Mouse (Mus musculus): ENCODE results near the gene Dock4.
A peak's percentile ranks its signal among the peaks of the same experiment; 100 is the strongest.

The Dock4 gene

GRCm38 (mm10) chr12:40773091-40773490 lies 327.3 kb downstream of the Dock4 start:
- DNase-seq, result no peak

- DNase-seq, result no peak
These were observed 335.8 kb downstream of the Dock4 start for GRCm38 (mm10) chr12:40781554-40781953.

DNA sequence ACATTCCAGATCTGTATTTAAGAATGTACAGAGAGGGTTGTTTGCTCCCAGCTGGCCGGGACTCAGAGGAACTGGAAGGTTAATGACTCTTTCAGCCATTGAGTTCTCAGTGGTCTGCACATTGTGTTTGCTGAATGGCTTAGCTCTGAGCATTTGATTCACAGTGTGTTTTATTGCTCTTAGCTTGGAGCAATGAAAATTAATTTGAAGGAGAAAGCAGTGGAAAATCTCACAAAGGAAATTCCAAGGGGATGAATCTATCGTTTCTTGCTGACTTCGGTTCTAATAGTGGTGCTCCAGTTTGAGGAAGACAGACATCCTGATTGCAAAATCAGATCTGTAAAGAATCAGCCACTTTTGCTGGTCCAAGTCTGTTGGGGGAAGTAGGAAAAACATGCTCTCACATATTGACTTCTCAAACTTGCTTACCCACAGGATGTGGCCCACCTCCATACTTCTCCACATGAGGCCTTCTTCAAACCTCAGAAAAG lies 342.9 kb downstream of the Dock4 start:
- DNase-seq, result no peak

DNA sequence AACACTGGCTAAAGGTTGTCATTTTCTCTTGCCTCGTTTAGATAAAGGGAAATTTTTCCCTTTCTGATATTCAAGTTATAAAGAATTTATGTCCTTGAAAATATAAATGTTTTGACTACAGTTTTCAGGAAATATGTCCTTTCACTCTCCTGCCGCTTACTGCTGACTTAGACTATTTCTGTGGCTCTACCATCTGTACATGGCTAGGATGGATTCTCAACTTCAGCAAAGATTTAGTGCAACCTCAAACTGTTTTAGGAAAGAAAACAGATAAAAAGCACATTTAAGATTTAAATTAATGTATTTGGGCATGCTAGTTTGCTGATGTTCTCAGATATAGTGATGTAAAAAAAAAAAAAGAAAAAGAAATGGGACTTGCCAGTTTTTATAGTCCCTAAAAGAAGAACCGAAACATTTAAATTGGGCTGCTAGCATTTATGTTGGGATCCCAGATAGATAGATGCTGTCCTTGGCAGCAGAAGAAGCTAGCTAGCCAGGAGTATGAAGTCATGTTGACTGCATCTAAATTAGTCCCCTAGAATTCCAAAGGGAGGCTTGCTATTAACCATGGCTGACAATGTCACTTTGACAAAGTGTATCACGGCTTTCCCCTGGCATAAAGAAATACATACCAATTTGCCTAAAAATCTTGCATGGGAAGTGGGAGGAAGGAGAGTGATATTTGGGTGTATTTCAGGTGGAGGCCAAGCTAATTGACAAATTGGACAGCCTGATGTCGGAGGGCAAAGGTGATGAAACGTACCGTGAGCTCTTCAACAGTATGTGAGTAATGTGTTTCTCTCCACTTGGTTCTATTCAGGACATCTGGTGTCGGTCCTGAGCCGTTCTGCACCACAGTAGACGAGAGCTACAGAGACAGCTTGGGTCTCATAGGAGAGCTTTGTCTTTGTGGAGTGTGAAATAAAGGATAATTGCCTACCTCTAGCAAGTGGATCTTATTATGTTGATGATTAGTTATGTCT lies 343.9 kb downstream of the Dock4 start:
- peak in 1 of 2 experiments; percentile 27 for DNase-seq

GRCm38 (mm10) chr12:40791221-40791620 lies 345.5 kb downstream of the Dock4 start:
- no peak for DNase-seq

- DNase-seq, result no peak
These were observed 346.5 kb downstream of the Dock4 start for GRCm38 (mm10) chr12:40792184-40792650.

- DNase-seq, result no peak
These were observed 348.3 kb downstream of the Dock4 start for GRCm38 (mm10) chr12:40794066-40794465.

DNA sequence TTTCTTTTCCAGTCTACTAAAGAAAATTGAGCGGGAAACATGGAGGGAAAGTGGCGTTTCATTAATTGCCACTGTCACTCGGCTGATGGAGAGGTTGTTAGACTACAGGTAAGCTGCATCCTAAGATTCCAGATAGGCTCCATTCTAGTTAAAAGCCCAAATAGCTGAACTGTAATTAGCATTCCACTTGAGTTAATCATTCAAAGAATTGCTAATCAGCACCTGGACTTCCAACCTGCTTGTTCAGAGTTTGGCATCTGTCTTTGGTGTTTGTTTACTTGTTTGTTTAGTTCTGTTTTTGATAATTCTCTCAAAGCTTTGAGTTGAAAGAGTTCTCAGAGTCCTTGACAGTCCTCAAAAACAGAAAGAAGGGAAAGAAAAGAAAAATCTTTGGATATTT lies 349.0 kb downstream of the Dock4 start:
- DNase-seq, result no peak

DNA sequence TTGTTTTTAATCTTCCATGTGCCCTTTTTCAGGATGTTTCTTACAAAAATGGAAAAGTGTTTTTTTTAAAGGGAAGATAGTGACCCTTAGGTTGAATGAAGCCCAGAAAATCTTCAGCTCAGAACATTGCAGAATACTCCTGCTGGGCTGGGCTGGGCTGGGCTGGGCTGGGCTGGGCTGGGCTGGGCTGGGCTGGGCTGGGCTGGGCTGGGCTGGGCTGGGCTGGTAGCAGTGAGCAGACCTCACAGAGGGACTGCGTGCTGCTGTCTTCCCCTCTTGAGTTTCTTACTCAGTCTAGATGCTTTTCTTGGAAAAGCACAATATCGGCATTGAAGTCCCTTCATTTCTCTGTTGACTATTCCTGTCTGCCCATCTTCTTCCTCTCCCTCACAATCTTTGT lies 350.0 kb downstream of the Dock4 start:
- DNase-seq, result no peak

DNA sequence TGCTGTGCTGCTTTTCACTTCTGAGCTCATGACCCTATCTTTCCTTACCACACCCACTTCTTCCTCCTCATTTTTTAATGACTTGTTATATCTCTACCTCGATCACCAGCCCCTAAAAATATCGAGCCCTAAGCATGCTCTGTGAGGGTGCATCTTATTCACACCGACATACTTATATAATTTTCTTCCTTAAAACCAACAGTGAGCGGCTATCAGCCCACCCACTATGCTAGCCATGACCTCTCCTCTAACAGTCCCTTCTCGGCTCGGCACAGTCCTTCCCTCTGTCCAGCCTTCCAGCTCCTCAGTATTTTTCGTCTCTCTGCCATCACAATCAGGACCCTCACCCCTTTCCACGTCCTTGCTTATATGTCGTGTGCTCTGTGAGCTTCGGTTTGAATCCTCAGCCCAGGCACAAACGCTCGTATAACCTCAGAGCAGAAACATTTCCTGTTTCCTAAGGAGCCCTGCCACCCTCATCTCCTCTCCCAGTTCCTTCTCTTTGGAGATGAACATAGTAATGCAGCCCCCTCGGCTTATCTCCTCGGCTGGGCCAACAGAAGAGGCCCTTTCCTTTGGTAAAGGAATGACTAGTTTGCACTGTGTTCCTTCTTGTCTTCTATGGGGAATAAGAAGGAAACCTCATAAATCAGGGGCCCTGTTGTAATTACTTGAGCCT lies 351.2 kb downstream of the Dock4 start:
- no peak for DNase-seq

- DNase-seq, result no peak
These were observed 352.0 kb downstream of the Dock4 start for GRCm38 (mm10) chr12:40797561-40798343.

DNA sequence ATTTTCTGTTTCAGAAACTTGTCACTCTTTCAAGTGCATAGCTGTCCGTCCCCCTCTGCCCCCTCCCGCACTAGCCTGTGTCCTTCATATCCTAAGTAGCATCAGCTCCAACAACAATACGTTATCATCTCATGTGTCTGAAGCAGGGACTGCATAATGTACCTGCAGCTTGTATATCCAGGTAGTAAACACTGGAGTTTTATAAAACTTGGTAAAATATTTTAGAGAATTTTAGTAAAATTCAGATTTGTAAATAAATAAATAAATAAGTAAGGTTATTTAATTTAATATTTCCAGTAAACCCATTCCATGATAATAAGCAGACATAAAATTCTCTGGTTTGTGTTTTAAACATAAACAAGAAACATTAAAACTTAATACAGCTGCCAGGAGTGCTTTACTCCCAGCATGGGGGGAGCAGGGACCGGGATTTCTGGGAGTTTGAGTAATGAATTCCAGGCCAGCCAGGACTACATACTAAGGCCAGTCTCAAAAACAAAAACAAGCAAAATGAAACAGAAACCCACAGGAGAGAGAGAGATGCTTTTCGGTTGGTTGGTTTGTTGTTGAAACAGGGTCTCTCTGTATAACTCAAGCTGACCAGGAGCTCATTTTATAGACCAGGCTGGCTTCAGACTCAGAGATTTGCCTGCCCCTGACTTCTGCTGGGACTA lies 352.7 kb downstream of the Dock4 start:
- no peak for DNase-seq

- DNase-seq, result peak in 1 of 2 experiments; percentile 21
These were observed 355.7 kb downstream of the Dock4 start for GRCm38 (mm10) chr12:40801456-40801855.

- DNase-seq, result no peak
These were observed 359.5 kb downstream of the Dock4 start for GRCm38 (mm10) chr12:40805257-40805656.

DNA sequence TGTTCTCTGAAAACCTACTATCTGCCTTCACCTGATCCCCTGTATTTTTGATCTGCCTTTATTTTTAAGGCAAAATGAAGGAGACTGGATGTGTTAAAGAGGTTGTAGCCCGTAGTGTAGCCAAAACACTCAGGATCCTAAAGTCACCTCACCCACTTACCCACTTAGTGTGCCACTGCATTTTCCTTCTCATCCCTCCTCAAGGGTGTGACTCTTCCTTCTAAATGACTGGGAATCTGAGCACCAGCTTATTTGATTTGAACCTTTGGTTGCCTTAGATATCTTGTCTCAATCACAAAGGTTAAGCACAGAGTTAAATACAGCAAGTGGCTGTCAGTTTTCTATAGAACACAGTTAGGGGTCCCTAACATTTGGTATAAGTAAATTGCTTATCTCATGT lies 362.2 kb downstream of the Dock4 start:
- no peak for DNase-seq

DNA sequence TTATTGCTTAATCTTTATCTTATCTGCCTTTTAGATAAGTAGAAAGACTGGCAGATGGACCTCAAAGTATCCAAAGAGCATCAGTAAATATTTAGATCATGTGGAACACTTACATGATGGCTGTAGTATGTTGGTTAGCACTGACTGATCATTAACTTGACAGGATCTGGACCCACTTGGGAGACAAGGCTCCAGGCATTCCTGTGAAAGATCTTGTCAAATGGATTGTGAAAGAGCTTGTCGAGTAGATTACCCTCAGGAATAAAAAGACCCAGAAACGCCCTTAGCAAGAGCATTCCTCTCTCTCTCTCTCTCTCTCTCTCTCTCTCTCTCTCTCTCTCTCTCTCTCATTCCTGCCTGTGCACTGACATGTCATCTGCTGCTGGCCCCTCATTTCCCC lies 367.7 kb downstream of the Dock4 start:
- DNase-seq, result no peak

DNA sequence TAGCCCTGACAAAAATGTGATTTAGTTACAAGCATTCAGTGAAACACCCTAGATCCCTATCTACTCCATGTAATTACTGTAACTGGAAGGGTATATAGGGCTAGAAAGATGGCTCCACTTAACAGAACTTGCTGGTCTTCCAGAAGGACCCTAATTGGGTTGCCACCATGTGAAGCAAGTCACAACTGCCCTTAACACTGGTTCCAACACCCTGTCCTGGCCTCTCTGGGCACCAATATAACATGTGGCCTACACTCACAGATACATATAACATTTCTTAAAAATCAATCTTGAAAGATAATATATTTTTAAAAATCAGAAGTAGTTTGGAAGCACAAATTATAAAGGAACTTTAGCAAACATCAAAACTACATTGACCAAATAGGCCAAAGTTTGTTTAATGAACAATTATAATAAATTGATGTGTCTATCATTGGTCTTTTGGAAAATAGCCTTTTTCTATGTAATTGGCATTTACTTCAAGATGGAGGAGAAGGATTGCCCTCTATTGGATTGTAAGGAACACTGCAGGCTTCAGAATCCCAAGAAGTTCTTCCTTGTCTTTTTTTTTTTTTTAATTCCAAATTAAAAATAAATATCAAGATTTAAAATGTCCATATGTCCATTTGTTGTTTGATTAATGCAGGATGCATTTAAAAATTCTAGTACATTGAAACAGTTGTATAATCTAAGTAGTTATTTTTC lies 369.1 kb downstream of the Dock4 start:
- no peak for DNase-seq

DNA sequence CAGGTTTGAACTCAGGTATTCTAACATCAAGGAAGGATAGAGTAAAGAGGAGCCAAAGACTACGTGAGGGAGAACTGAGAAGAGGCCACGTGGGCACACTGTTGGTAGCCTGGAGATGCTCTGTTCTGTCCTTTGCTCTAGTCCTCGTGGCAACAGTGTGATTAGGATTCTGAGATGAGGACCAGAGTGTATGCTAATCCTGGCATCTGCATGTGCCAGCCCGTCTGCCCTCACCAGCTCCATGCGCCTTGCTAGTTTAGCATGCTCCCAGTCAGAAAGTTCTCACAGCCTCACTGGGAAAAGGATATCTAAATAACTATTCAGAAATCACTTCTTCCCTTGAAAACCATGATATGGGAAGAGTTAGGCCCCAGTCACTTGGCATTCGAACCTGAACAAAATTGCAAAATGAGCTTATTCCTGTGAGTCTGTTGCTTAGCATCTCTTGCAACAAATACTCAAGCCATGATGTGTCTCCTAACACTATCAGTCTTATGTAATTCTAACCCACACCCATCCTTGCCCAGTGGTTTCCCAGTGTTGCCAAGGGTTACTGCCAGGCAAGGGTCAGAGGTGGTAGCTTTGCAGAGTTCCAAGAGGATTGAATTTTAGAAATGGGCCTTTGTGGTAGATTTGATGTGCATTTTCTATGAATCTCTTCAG lies 372.4 kb downstream of the Dock4 start:
- DNase-seq, result no peak

DNA sequence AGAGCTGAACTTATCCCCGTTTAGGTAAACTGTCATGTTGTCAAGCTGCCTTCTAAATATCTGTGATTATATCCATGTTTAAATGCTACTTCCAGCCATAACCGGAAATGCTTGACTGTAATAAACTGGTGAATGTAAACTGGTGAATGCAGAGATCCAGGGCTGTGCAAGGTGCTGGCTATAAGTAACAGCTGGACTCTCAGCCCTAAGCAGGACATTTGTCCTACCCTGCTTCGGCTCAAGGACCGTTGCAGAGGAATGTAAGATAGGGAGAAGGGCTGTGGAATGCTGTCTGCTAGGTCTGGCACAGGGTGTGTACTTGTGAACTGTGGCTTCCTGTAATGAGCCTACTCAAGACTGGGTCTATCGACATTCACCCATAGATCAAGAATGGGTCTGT lies 377.9 kb downstream of the Dock4 start:
- no peak for DNase-seq

- no peak for DNase-seq
These were observed 378.5 kb downstream of the Dock4 start for GRCm38 (mm10) chr12:40824251-40824650.

DNA sequence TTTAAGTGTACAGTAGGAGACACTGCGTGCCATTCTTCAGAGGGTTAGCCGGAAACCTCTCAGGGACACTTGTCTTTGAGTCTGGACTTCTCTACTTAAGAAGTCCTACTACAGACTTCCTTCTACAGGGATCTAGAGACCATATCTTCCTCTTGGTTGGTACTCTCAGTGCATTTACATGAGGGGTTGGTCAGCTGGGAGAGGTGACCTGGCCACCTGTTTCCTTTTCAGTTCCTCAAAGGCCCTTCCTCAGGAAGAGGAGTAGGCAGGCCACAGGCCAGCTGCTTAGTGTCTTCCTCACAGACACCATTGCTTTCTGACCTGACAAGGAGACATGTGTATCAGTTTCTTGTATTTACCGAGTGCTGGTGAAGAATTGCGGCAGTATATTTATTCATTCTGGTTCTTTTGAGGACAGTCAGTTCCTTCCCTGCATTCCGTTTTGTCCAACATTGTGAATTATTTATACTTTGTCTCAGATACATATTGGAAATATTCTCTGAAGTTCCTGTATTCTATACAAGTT lies 380.2 kb downstream of the Dock4 start:
- no peak for DNase-seq

Measured in cerebellum, postnatal 36 days (tissue).